Mouse (Mus musculus) liver, embryonic 15.5 days (tissue): ENCODE results near the gene Ccdc141. TPM values are rescaled to one million over a fixed set of nuclear protein-coding genes. Genes with fewer than 3 reads are reported as not detected.

ENCODE experiments used
- ATAC-seq: fragments of 200-750 bp; cut with Nextera tagmentation; 2 replicates; pipeline ENCODE4 v1.8.0; 2017; ENCODE audit warnings: moderate number of reproducible peaks, mild to moderate bottlenecking, moderate library complexity; ENCODE audit not compliant: insufficient read depth
- H3K27ac ChIP-seq: fragments of 300-500 bp; sonication (generic); replicated peaks from 2 replicates; pipeline ENCODE4 v1.5.1; 2015; ENCODE audit warnings: mild to moderate bottlenecking, inconsistent platforms
- H3K27me3 ChIP-seq: fragments of 300-500 bp; sonication (generic); 2 replicates; pipeline ENCODE4 v1.6.1; 2015; ENCODE audit warnings: mild to moderate bottlenecking, inconsistent platforms
- H3K36me3 ChIP-seq: fragments of 300-500 bp; sonication (generic); replicated peaks from 2 replicates; pipeline ENCODE4 v1.6.1; 2015; ENCODE audit warnings: moderate library complexity, mild to moderate bottlenecking, inconsistent platforms
- H3K4me1 ChIP-seq: fragments of 300-500 bp; sonication (generic); replicated peaks from 2 replicates; pipeline ENCODE4 v1.6.1; 2015; ENCODE audit warnings: inconsistent platforms
- H3K4me2 ChIP-seq: fragments of 300-500 bp; sonication (generic); 2 replicates; pipeline ENCODE4 v1.6.1; 2015; ENCODE audit warnings: moderate library complexity, mild to moderate bottlenecking, inconsistent platforms
- H3K4me3 ChIP-seq: fragments of 300-500 bp; sonication (generic); replicated peaks from 2 replicates; pipeline ENCODE4 v1.5.1; 2015; ENCODE audit warnings: mild to moderate bottlenecking, inconsistent platforms
- H3K9ac ChIP-seq: fragments of 300-500 bp; sonication (generic); 2 replicates; pipeline ENCODE4 v1.6.1; 2015; ENCODE audit warnings: moderate library complexity, mild to moderate bottlenecking, inconsistent platforms
- H3K9me3 ChIP-seq: fragments of 300-500 bp; sonication (generic); replicated peaks from 2 replicates; pipeline ENCODE4 v1.6.1; 2016; ENCODE audit warnings: inconsistent platforms
- WGBS: fragments of 180-500 bp; shearing (Covaris S2); methylation state at CpG from one replicate; pipeline ENCODE4 v1.1.7; 2015; ENCODE audit warnings: mixed read lengths; ENCODE audit not compliant: insufficient replicate concordance; 5-methylcytosine and 5-hydroxymethylcytosine counted together
- polyA plus RNA-seq: library from polyadenylated mRNA; unstranded; fragments of >200 nt; fragmentation: Nextera tagmentation; extraction: Ambion mirVana; gene quantifications from 2 replicates; pipeline ENCODE4 v1.2.1, GENCODE M21; 2015

The Ccdc141 gene
- polyA plus RNA-seq, 1 experiment from 2014 or later = 1.4 TPM

DNA sequence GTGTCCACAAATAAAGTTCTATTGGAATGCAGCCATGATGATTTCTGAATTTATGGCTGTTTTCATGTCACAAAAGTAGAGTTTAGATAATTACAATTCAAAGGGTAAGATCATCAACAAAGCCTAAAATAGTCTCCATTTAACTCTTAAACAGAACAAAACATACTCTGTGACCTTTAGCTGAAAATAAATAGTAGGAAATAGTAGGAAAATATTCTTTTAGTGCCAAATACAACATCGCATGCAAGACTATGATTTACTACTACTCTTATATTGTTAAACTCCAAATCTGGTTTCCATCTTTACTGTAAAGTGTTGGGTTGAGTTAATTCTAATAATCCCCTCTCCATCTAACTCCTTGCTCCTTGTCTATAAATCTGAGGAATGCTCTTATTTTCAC, 37.0 kb downstream of the Ccdc141 start:
- no peaks in the 10 kb centered on the region for H3K36me3 ChIP-seq
- no peaks in the 10 kb centered on the region for H3K9me3 ChIP-seq
- no peak overlapping the region for H3K27ac ChIP-seq
- no peak overlapping the region for H3K4me3 ChIP-seq
- no peak for ATAC-seq
- no peaks in the 10 kb centered on the region for H3K27me3 ChIP-seq
- no peaks in the 10 kb centered on the region for H3K4me1 ChIP-seq
- no peak overlapping the region for H3K9ac ChIP-seq
- H3K4me2 ChIP-seq = no peak overlapping the region
- WGBS = 80% methylated on average over 1 of the region's 1 CpGs

DNA sequence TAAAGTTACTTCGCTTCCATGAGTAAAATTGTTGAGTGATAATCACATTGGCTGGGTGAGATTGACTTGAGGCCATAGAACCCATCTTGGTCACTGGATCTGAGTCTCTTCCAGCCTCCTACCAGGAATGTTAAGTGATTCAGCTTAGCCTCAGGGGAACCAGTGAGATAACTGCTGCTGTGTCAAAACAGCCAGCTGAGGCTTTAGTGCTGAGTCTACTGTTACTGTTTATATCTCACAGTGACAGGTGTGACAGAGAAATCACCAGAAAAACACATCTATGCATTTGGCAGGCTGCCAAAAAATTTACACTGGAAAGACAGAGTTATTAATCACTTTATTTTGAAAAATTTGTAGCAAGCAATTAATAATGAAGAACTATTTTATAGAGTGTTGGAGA, 43.5 kb downstream of the Ccdc141 start:
- no peak overlapping the region for H3K27ac ChIP-seq
- H3K27me3 ChIP-seq = no peaks in the 10 kb centered on the region
- ATAC-seq = no peak
- H3K4me3 ChIP-seq = no peak overlapping the region
- H3K36me3 ChIP-seq = no peaks in the 10 kb centered on the region
- no peaks in the 10 kb centered on the region for H3K9me3 ChIP-seq
- no peak overlapping the region for H3K9ac ChIP-seq
- 64% methylated on average over 1 of the region's 1 CpGs for whole genome bisulfite sequencing
- no peak overlapping the region for H3K4me2 ChIP-seq
- no peaks in the 10 kb centered on the region for H3K4me1 ChIP-seq

DNA sequence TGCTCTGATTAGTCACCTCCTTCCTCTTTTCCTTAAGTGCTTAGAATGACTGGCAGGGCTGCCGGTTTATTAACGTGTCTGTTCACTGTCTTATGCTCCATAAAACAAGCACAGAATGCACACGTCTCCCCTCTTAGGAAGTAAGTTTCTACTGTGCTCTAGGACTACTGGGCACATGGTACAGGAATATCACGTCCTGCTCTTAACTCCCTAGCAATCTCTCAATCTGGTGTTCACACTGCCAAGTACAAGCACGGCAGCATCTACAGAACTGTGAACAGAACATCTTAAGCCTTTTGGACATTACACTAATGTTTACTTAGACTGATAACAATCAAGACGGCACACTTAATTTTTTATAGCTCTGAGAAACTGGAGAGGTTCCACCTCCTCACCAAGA, 52.3 kb downstream of the Ccdc141 start:
- Histone ChIP-seq H3K9ac (no peak overlapping the region), H3K9me3 (no peaks in the 10 kb centered on the region), H3K27me3 (no peaks in the 10 kb centered on the region), H3K4me1 (no peaks in the 10 kb centered on the region), H3K27ac (no peak overlapping the region), H3K36me3 (no peaks in the 10 kb centered on the region), H3K4me2 (no peak overlapping the region), H3K4me3 (no peak overlapping the region)
- ATAC-seq = no peak
- 37% methylated on average over 6 of the region's 6 CpGs for WGBS

DNA sequence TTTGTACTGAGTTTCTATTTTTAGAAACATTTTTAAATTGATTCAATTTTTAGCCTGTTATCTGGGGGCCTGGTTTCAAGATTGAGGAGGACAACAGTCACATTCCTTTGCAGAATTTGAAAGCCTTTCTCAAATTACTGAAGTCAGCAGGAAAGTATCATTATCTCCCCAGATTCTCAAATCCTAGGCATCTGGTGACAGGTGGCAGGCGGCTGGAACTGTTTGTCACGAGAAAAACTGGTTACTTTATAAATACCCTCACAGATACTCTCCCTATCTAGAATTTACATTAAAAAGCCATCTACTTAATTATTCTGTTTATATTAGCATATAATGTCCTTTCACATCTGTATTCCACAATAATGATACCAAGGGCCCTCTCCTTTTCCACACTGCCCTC, 56.1 kb downstream of the Ccdc141 start:
- WGBS = 62% methylated on average over 2 of the region's 2 CpGs

DNA sequence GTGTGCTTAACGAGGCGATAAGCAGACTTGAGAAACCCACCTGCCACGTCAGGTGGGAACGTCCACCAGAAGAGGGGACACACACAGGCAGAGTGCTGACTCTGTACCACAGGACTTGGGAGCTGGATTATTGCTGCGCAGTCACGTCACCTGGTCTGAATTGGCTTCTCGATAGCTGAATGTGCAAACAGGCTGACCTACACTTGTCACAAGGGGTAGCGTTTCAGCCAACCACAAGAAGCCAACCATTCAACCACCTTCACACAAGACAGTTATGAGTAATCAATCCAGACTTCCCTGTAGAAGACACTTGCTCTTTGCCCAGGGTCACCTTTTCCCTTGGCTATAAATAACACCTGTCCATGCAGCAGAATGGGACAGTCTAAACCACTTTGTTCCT, 56.6 kb downstream of the Ccdc141 start:
- H3K36me3 ChIP-seq = no peaks in the 10 kb centered on the region
- no peak overlapping the region for H3K4me3 ChIP-seq
- H3K4me1 ChIP-seq = no peaks in the 10 kb centered on the region
- ATAC-seq = no peak
- no peaks in the 10 kb centered on the region for H3K27me3 ChIP-seq
- no peak overlapping the region for H3K9ac ChIP-seq
- H3K4me2 ChIP-seq = no peak overlapping the region
- no peak overlapping the region for H3K27ac ChIP-seq
- no peaks in the 10 kb centered on the region for H3K9me3 ChIP-seq
- WGBS = 70% methylated on average over 8 of the region's 8 CpGs

More for the DNA sequence above, 56.1 kb downstream of the Ccdc141 start:
- H3K36me3 ChIP-seq = no peaks in the 10 kb centered on the region
- H3K4me3 ChIP-seq = no peak overlapping the region
- no peaks in the 10 kb centered on the region for H3K9me3 ChIP-seq
- no peak for ATAC-seq
- no peak overlapping the region for H3K27ac ChIP-seq
- H3K9ac ChIP-seq = no peak overlapping the region
- no peaks in the 10 kb centered on the region for H3K27me3 ChIP-seq
- H3K4me1 ChIP-seq = no peaks in the 10 kb centered on the region
- H3K4me2 ChIP-seq = no peak overlapping the region

DNA sequence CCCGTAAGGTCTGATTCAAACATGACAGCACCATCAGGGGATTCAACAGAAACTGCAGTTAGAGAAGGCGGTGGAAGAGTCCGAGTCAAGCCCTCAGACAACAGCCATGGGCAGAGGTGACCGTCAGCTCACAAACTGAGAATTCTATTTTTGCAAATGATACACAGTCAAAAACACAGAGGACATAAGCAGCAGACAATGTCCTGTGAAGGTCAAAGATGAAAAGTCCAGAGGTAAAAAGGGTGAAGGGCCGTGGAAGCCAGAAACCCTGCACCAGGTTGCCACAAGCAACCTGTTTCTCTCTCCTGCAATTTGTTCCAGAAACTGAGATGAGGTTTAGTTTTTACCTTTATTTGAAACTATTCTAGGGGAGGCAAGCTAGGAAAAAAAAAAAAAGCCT, 57.4 kb downstream of the Ccdc141 start:
- H3K9me3 ChIP-seq = no peaks in the 10 kb centered on the region
- H3K4me3 ChIP-seq = no peak overlapping the region
- no peaks in the 10 kb centered on the region for H3K27me3 ChIP-seq
- H3K36me3 ChIP-seq = no peaks in the 10 kb centered on the region
- 69% methylated on average over 5 of the region's 5 CpGs for WGBS
- H3K27ac ChIP-seq = no peak overlapping the region
- no peak overlapping the region for H3K4me2 ChIP-seq
- no peak overlapping the region for H3K9ac ChIP-seq
- no peaks in the 10 kb centered on the region for H3K4me1 ChIP-seq
- ATAC-seq = no peak

DNA sequence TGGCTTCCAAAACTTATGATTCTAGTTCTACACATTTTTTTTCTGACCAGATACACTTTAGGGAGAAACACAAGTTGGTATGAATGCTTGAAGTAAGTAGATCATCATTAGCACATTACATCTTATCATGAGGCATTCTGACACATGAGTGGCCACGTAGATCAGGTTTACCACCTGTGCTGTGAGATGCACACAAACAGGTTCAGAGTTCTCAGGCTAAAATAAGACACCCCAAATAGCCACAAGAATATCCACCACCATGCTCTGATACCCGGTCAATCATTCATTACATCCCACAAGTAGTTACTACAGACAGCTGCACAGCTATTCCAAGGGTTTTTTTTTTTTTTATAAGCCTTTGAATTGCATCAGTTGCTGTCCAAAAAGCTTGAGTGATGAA, 59.3 kb downstream of the Ccdc141 start:
- Histone ChIP-seq H3K36me3 (no peaks in the 10 kb centered on the region), H3K27me3 (no peaks in the 10 kb centered on the region), H3K4me3 (no peak overlapping the region), H3K9ac (no peak overlapping the region), H3K27ac (no peak overlapping the region), H3K4me1 (no peaks in the 10 kb centered on the region), H3K4me2 (no peak overlapping the region), H3K9me3 (no peaks in the 10 kb centered on the region)
- no peak for ATAC-seq
- 59% methylated on average over 2 of the region's 2 CpGs for WGBS

DNA sequence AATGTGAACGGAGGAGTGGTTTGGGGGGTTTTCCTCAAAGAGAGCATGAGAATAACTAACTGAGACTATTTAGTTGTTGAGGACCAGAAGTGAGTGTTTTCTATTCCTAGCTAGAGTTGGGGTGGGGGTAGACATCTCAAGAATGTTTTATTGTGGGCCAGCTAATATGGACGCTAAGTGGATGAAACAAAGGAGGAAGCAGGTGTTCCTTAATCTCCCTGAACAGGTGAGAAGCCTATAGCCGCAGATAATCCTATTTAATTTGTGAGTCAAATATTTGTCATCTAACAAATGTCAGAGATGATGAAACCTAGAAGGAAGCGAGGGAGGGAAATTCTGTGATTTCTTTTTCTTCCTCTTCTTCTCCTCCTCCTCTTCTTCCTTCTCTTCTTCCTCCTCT, 60.1 kb downstream of the Ccdc141 start:
- Histone ChIP-seq H3K27ac (no peak overlapping the region), H3K4me2 (no peak overlapping the region), H3K36me3 (no peaks in the 10 kb centered on the region), H3K9me3 (no peaks in the 10 kb centered on the region), H3K27me3 (no peaks in the 10 kb centered on the region), H3K4me1 (no peaks in the 10 kb centered on the region), H3K4me3 (no peak overlapping the region), H3K9ac (no peak overlapping the region)
- 58% methylated on average over 4 of the region's 4 CpGs for WGBS
- ATAC-seq = no peak

DNA sequence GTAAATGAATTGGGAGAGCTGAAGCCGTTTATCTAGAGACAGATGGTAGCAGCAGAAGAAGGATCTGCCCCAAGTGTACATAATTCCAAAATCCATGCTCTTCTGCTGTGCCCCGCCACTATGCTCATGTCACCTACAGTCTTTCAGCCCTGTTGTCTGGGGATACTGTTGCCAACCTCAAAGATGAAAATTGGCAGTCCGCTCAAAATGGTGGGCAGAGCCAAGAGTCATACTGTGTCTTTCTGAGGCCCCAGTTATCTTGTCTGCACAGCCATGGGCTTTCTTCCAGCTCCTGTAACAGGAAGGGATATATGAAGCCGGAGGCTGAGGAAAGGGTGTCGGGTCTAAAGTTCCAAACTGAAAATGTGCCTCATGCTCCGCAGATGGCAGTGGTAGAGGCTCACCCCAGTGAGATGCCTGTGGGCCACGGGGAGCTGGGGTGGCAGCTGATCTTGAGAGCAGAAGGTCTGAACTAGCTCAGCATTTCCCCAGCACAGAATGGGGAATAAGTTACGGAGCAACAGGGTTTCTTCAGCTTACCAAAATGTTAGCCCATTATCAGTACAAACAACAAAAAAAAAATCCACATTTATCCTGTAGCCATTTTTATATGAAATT, 60.8 kb downstream of the Ccdc141 start:
- Histone ChIP-seq H3K9me3 (no peaks in the 10 kb centered on the region), H3K4me1 (no peaks in the 10 kb centered on the region), H3K4me3 (no peak overlapping the region), H3K27ac (no peak overlapping the region), H3K4me2 (no peak overlapping the region), H3K9ac (no peak overlapping the region), H3K27me3 (no peaks in the 10 kb centered on the region), H3K36me3 (no peaks in the 10 kb centered on the region)
- ATAC-seq = no peak
- WGBS = 61% methylated on average over 8 of the region's 8 CpGs

DNA sequence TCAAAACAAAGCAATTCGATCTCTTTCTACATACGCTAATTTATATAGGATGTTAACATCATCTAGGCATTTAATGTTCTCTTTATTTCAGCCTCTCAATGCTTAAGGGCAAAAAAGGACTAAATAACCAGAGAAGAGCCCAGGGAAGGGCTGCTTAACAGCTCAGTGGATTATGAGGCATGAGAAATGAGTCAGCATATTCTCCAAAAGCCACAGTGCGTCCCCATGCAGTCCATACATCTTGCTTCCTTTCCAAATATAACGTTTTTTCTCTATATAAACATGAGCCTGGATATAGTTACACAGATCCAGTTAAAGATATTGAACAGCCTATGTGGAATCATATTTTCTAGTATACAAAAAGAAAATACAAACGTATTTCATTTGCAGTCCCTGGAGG, 61.9 kb downstream of the Ccdc141 start:
- Histone ChIP-seq H3K9me3 (no peaks in the 10 kb centered on the region), H3K4me1 (no peaks in the 10 kb centered on the region), H3K36me3 (no peaks in the 10 kb centered on the region), H3K27me3 (no peaks in the 10 kb centered on the region), H3K27ac (no peak overlapping the region), H3K4me2 (no peak overlapping the region), H3K4me3 (no peak overlapping the region), H3K9ac (no peak overlapping the region)
- 52% methylated on average over 5 of the region's 5 CpGs for WGBS
- no peak for ATAC-seq

DNA sequence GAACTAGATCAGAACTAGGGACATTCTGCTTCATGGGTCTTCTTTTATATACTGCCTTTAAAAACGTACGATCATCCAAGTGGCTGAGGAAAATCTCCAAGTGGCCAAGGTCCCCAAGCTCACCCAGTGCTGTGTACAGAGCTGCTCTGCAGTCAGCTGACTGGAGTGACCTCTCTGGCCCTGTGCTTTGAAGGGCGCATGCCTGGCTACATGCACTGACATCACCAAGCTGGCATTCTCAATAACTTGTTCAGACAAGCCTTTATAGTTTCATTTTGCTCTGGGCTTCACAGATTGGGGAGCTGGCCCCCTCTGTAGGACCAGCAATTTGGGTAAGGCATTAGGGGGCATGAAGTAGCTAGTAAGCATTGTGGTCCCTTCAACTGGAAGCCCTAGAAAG, 64.3 kb downstream of the Ccdc141 start:
- H3K4me1 ChIP-seq = no peaks in the 10 kb centered on the region
- WGBS = 78% methylated on average over 3 of the region's 3 CpGs
- H3K9me3 ChIP-seq = no peaks in the 10 kb centered on the region
- H3K36me3 ChIP-seq = no peaks in the 10 kb centered on the region
- H3K27me3 ChIP-seq = no peaks in the 10 kb centered on the region
- H3K4me2 ChIP-seq = no peak overlapping the region
- no peak overlapping the region for H3K4me3 ChIP-seq
- no peak overlapping the region for H3K27ac ChIP-seq
- H3K9ac ChIP-seq = no peak overlapping the region
- no peak for ATAC-seq

DNA sequence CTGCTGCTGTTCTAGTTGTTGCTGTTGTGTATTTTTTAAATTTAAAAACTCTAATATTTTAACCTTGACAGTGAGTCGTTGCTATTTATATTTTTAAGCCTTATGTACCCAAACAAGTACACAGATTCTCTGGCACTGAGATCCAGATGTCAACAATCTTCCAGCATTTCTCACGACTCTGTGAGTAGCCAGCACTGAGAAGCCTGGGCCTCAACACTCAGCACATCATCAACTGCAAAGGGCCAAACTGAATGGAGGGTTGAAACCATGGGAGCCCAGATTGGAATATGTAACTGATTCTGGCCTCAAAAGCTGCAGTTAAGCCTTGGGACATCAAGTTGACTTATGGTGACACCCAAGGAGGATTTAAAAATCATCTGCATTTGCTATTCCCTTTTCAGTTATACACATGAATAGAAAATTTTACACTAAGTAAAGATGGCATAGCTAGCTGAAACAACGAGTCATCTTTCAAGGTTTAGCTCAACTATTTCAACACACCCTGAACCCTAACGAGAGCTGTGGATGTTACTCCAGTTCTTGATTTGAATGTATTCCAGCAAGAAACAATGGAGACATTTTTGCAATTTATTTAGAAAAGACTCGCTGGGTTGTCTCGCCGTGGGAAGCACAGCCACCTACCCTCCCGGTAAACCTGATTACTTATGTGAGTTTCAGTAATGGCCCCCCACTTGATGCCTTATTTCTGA, 65.3 kb downstream of the Ccdc141 start:
- H3K4me1 ChIP-seq = no peaks in the 10 kb centered on the region
- no peak overlapping the region for H3K27ac ChIP-seq
- no peak overlapping the region for H3K4me2 ChIP-seq
- no peak overlapping the region for H3K9ac ChIP-seq
- no peak for ATAC-seq
- no peak overlapping the region for H3K4me3 ChIP-seq
- 62% methylated on average over 8 of the region's 8 CpGs for WGBS
- no peaks in the 10 kb centered on the region for H3K9me3 ChIP-seq
- H3K27me3 ChIP-seq = no peaks in the 10 kb centered on the region
- H3K36me3 ChIP-seq = no peaks in the 10 kb centered on the region
